In the genomic region with DNA sequence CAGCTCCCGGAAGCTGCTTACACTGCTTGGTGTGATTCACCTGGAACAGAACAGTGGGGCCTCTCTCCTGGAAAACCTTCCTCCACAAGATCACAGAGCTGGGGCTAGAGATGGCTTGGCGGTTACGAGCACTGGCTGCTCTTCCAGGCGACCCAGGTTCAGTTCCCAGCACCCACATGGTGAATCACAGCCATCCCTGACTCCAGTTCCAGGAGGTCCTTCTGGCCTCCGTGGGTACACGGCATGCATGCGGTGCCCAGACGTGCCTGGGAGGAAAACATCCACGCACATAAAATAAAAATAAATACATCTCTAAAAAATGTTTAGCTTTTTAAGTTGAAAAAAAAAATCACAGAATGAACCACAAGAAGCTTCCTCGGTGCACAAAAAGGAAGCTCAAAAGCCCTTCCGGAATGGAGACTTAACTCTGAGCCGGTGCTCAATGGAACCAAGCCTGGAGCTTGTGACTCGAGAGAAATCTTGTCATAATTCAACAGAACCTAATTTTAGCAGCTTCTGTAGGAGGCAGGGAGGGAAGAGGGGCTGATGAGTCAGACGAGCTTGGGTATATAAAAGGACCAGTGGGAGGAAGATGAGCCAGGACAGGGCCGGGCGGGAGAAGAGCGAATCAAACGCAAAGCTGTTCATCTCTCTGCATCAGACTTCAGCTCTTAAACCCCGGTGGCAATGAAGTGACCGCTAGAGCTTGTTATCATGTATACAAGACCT, we compare ENCODE assay signal across 11 mouse cellular contexts. TPM values are rescaled to one million over a fixed set of nuclear protein-coding genes. Genes with fewer than 3 reads are reported as not detected.
DNase-seq lines count a peak whose midpoint lies in the region; ATAC-seq and TF ChIP-seq lines count a peak whose summit lies in the region.
"Had no signal": no experiment of that assay in that cellular context is flagged by ENCODE, and none has a peak within 500 bp of the region (broad histone marks: within the 10 kb centered on the region; RNA-seq: fewer than 3 reads in every experiment).

No protein-coding gene starts in this region.

- DNase-seq in adrenal gland, adult (ENCODE audit: inconsistent age in 2 of 2, low spot score in 1 of 2): peak; percentile 39 to 61
- no peak for DNase-seq in adrenal gland, postnatal 4 days (ENCODE audit: low spot score in 2 of 2)
- peak; percentile 79 to 93 for DNase-seq in left cerebral cortex, postnatal 14 days (ENCODE audit: low spot score in 2 of 2)
- DNase-seq in spleen, postnatal 36 days (ENCODE audit: low spot score in 2 of 2): no peak

- H3K79me2 ChIP-seq in C2C12 (ENCODE audit: control insufficient read depth, insufficient read depth): no peaks in the 10 kb centered on the region

- no peak overlapping the region for H3K27ac ChIP-seq in heart, embryonic 12.5 days (ENCODE audit: poor library complexity, severe bottlenecking)
- H3K27ac ChIP-seq in midbrain, embryonic 15.5 days: no peak overlapping the region
- H3K27ac ChIP-seq in kidney, embryonic 16.5 days (ENCODE audit: low read length): no peak overlapping the region
- H3K27ac ChIP-seq: forebrain, embryonic 15.5 days had no signal

- ATAC-seq in heart, embryonic 12.5 days (ENCODE audit: insufficient number of reproducible peaks, low FRiP score): no peak
- no peak for ATAC-seq in midbrain, embryonic 15.5 days (replicated peaks)
- ATAC-seq in kidney, embryonic 16.5 days (ENCODE audit: low FRiP score, low TSS enrichment): no peak
- ATAC-seq: forebrain, embryonic 15.5 days had no signal

- H3K4me3 ChIP-seq in C2C12 (ENCODE audit: insufficient read depth, poor library complexity, severe bottlenecking): no peak overlapping the region
- no peak overlapping the region for H3K4me3 ChIP-seq in heart, embryonic 12.5 days
- no peak overlapping the region for H3K4me3 ChIP-seq in midbrain, embryonic 15.5 days
- H3K4me3 ChIP-seq in kidney, embryonic 16.5 days (ENCODE audit: low read length): no peak overlapping the region
- H3K4me3 ChIP-seq: forebrain, embryonic 15.5 days had no signal

- intact Hi-C loops in left cerebral cortex, postnatal 14 days (cut with DNase I): loop anchor here (2.0 to 5.0 kb wide), 2 partner anchors 49 to 103 kb away; no protein-coding TSS in a partner anchor

- H3K79me3 ChIP-seq in C2C12 (ENCODE audit: low read depth): no peaks in the 10 kb centered on the region

- no peak for TF ChIP-seq CTCF in C2C12 (IDR thresholded peaks at IDR 0.05; ENCODE audit: control insufficient read depth, insufficient read depth, insufficient read length)

- H3K4me1 ChIP-seq in heart, embryonic 12.5 days (replicated peaks): no peaks in the 10 kb centered on the region
- H3K4me1 ChIP-seq in midbrain, embryonic 15.5 days: no peaks in the 10 kb centered on the region
- H3K4me1 ChIP-seq in kidney, embryonic 16.5 days (ENCODE audit: insufficient read depth, low read length): no peaks in the 10 kb centered on the region
- H3K4me1 ChIP-seq: forebrain, embryonic 15.5 days had no signal

- H3K9ac ChIP-seq in heart, embryonic 12.5 days: no peak overlapping the region
- no peak overlapping the region for H3K9ac ChIP-seq in midbrain, embryonic 15.5 days
- H3K9ac ChIP-seq in kidney, embryonic 16.5 days (replicated peaks; ENCODE audit: low read length): no peak overlapping the region
- H3K9ac ChIP-seq: forebrain, embryonic 15.5 days had no signal

- no peaks in the 10 kb centered on the region for H3K27me3 ChIP-seq in C2C12 (ENCODE audit: control insufficient read depth, insufficient read depth, insufficient read length)
- H3K27me3 ChIP-seq in heart, embryonic 12.5 days (replicated peaks): peaks cover 7% of the 10 kb centered on the region; the same call in 1 of the 2 replicates
- no peaks in the 10 kb centered on the region for H3K27me3 ChIP-seq in midbrain, embryonic 15.5 days (replicated peaks)
- H3K27me3 ChIP-seq in kidney, embryonic 16.5 days (ENCODE audit: insufficient read depth, low read length): no peaks in the 10 kb centered on the region
- H3K27me3 ChIP-seq: forebrain, embryonic 15.5 days had no signal

- no peaks in the 10 kb centered on the region for H3K36me3 ChIP-seq in C2C12 (ENCODE audit: control insufficient read depth, insufficient read depth)
- H3K36me3 ChIP-seq in heart, embryonic 12.5 days: no peaks in the 10 kb centered on the region
- no peaks in the 10 kb centered on the region for H3K36me3 ChIP-seq in midbrain, embryonic 15.5 days (replicated peaks)
- no peaks in the 10 kb centered on the region for H3K36me3 ChIP-seq in kidney, embryonic 16.5 days (ENCODE audit: insufficient read depth, low read length)
- H3K36me3 ChIP-seq: forebrain, embryonic 15.5 days had no signal

- no peak overlapping the region for H3ac ChIP-seq in C2C12 (ENCODE audit: control insufficient read depth, insufficient read length, low read depth)

- 0 out of 2 replicates have a peak overlapping the region, but pooled peaks have one; percentile 15 for H3K4me2 ChIP-seq in heart, embryonic 12.5 days
- H3K4me2 ChIP-seq in midbrain, embryonic 15.5 days: no peak overlapping the region
- no peak overlapping the region for H3K4me2 ChIP-seq in kidney, embryonic 16.5 days (replicated peaks; ENCODE audit: low read depth, low read length)
- H3K4me2 ChIP-seq: forebrain, embryonic 15.5 days; midbrain, embryonic 11.5 days had no signal

- 75% methylated on average over 20 of the region's 20 CpGs for WGBS in heart, embryonic 12.5 days
- 87% methylated on average over 20 of the region's 20 CpGs for WGBS in midbrain, embryonic 15.5 days
- 83% methylated on average over 20 of the region's 20 CpGs for WGBS in kidney, embryonic 16.5 days

- H3K9me3 ChIP-seq in heart, embryonic 12.5 days (replicated peaks): no peaks in the 10 kb centered on the region
- H3K9me3 ChIP-seq in midbrain, embryonic 15.5 days: no peaks in the 10 kb centered on the region
- no peaks in the 10 kb centered on the region for H3K9me3 ChIP-seq in kidney, embryonic 16.5 days (ENCODE audit: low read length)
- H3K9me3 ChIP-seq: forebrain, embryonic 15.5 days had no signal

TF ChIP-seq in C2C12, 6 proteins besides CTCF, POLR2A, EP300 and RAD21:
- TF ChIP-seq MYOD1 (IDR thresholded peaks at IDR 0.05; ENCODE audit: control insufficient read depth, insufficient read length, low read depth) (no peak), MAX (IDR thresholded peaks at IDR 0.05) (peak; percentile 19)
TF ChIP-seq in C2C12: peak in this region for 1.

RNA-seq across cellular contexts. Expression of gene Tmco5, which starts 35.4 kb away (rescaled TPM):
- not detected for total RNA-seq in adrenal gland, postnatal 4 days (2021)
- not detected for polyA plus RNA-seq in C2C12 (2012; fragmentation: generic; extraction: Trizol)
- polyA plus RNA-seq in heart, embryonic 12.5 days (2016; fragmentation: Nextera tagmentation; extraction: Ambion mirVana): not detected in 2 replicates
- 1 to 10 TPM; 3.0 to 4.4 TPM for total RNA-seq in left cerebral cortex, postnatal 14 days (2021)
- polyA plus RNA-seq in midbrain, embryonic 15.5 days (2015; fragmentation: Nextera tagmentation; extraction: Ambion mirVana): not detected in 2 replicates
- polyA plus RNA-seq in kidney, embryonic 16.5 days (2015; fragmentation: Nextera tagmentation; extraction: Ambion mirVana): not detected in 2 replicates
- total RNA-seq: liver, adult 2 months had no signal
- polyA plus RNA-seq: forebrain, embryonic 15.5 days; liver, adult 2 months; midbrain, embryonic 11.5 days had no signal

Comparison
In these comparisons a context has a peak if more than half of its experiments do, and no peak if none do; other contexts are left out.
1. DNase-seq: peak in adrenal gland, adult (2 of 2) and left cerebral cortex, postnatal 14 days (2 of 2); none in adrenal gland, postnatal 4 days (0 of 2) and spleen, postnatal 36 days (0 of 2).